Mouse (Mus musculus): Measurements from ENCODE around the gene Map6d1.

Gene Map6d1

GRCm38 (mm10) chr16:20240468-20241414 is at the start of gene Map6d1:
Gene Map6d1 (minus strand): TSS chr16:20241358.
- DNase-seq (ENCODE audit: low read depth, low spot score): peak; percentile 66

DNA sequence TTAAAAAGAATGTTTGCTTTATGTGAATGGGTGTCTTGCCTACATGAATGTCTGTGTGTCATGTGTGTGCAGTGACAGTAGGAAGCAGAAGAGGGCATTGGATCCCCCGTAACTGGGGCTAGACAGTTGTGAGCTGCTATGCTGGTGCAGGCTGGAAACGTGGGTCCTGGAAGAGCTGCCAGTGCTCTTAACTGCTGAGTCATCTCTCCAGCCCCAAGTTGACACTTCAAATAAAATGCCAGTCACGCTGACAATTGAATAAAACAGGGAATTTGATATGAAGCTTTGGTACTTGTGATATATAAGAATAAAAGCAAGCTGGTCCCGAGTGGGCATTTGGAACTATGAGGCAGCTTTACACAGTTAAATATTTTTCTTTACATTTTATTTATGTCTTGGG is 39.1 kb upstream of the Map6d1 start:
- DNase-seq (ENCODE audit: low read depth, low spot score): no peak

DNA sequence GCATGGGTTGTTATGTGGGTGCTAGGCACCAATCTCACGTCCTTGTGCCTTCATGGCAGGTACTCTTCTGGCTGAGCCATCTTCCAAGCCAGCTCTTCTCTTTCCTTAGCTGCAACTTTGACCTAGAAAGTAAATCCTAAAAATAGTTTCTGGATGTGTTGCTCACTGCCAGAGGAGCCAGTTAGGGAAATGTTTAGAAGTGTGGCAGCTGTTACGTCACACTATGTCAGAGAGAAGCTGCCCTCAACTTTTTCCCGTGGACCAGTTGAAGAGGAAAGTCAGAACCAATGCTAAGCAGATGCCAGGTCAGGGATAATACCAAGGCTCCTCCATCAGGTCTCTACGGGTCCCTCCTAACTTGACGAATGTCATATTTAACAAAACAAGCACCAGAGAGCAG is 38.2 kb upstream of the Map6d1 start:
- no peak for DNase-seq (ENCODE audit: low read depth, low spot score)

DNA sequence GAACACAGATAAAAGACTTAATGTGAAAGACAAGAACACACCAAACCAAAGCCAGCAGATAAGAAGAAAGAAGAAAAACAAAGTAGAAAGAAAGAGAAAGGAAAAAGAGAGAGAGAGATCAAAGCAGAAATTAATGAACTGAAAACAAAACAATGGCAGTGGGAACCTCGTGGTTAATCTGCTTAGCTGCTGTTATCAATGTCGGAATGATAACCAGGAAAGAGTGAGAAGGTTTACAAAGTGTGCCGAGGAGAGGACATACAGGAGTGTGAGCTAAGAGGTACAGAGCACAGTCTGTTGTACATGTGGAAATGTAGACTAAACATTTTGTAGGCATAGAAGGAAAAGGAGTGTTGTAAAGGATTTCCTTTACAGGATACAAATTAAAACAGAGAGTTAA is 31.8 kb upstream of the Map6d1 start:
- DNase-seq (ENCODE audit: low read depth, low spot score): no peak

GRCm38 (mm10) chr16:20271339-20271738 is 30.2 kb upstream of the Map6d1 start:
- no peak for DNase-seq (ENCODE audit: low read depth, low spot score)

GRCm38 (mm10) chr16:20265089-20265488 is 23.9 kb upstream of the Map6d1 start:
- DNase-seq (ENCODE audit: low read depth, low spot score): no peak

- DNase-seq (ENCODE audit: low read depth, low spot score): no peak
These were observed 16.8 kb upstream of the Map6d1 start for GRCm38 (mm10) chr16:20257926-20258325.

- DNase-seq (ENCODE audit: low read depth, low spot score): no peak
These were observed 7.5 kb upstream of the Map6d1 start for GRCm38 (mm10) chr16:20248442-20249174.

DNA sequence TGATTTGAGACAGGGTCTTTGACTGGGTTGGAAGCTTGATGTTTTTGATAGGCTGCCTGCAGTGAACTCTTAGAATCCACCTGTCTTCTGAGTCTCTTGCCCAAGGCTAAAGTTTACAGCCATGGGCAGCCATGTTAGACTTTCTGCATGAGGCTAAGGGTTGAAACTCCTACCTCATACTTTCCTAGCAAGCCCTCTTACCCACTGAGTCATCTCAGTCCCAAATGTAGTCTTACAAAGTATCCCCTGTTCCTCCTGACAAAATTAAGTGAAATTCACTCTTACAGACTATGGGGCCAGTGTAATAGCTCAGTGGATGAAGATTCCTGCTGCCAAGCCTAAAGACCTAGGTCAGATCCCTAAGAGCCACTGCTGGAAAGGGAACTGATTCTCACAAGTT is 5.9 kb upstream of the Map6d1 start:
- no peak for DNase-seq (ENCODE audit: low read depth, low spot score)

- no peak for DNase-seq (ENCODE audit: low read depth, low spot score)
These were observed 2.5 kb downstream of the Map6d1 start for GRCm38 (mm10) chr16:20238646-20239045.

- DNase-seq (ENCODE audit: low read depth, low spot score): no peak
These were observed 3.7 kb downstream of the Map6d1 start for GRCm38 (mm10) chr16:20237426-20237825.

DNA sequence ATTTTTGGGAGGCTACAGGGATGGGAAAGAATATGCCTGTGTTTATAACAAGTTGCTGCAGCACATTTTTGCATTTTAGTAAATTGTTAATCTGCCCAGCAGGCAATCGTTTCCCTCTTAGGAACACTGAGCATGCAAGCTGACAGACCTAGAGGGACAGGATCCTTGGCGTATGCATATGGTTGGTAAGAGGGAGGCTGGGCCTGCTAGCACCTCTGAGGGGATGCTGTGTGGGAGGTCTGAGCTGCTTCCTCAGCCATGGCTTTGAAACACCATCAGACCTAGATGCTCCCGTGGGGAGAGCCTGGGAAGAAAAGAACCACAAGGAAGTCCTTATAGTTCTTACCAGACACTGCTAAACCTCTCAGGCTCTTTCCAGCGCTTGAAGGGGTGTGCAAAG is 6.8 kb downstream of the Map6d1 start:
- DNase-seq (ENCODE audit: low read depth, low spot score): no peak

- DNase-seq (ENCODE audit: low read depth, low spot score): no peak
These were observed 13.0 kb downstream of the Map6d1 start for GRCm38 (mm10) chr16:20228167-20228566.

- no peak for DNase-seq (ENCODE audit: low read depth, low spot score)
These were observed 13.7 kb downstream of the Map6d1 start for GRCm38 (mm10) chr16:20227504-20227903.

GRCm38 (mm10) chr16:20226676-20227075 is 14.5 kb downstream of the Map6d1 start:
- no peak for DNase-seq (ENCODE audit: low read depth, low spot score)

GRCm38 (mm10) chr16:20222726-20223125 is 18.4 kb downstream of the Map6d1 start:
- DNase-seq (ENCODE audit: low read depth, low spot score): no peak

GRCm38 (mm10) chr16:20213591-20214226 is 27.4 kb downstream of the Map6d1 start:
- DNase-seq (ENCODE audit: low read depth, low spot score): peak; percentile 58

- DNase-seq (ENCODE audit: low read depth, low spot score): peak; percentile 11
These were observed 41.5 kb downstream of the Map6d1 start for GRCm38 (mm10) chr16:20199501-20200201.

DNA sequence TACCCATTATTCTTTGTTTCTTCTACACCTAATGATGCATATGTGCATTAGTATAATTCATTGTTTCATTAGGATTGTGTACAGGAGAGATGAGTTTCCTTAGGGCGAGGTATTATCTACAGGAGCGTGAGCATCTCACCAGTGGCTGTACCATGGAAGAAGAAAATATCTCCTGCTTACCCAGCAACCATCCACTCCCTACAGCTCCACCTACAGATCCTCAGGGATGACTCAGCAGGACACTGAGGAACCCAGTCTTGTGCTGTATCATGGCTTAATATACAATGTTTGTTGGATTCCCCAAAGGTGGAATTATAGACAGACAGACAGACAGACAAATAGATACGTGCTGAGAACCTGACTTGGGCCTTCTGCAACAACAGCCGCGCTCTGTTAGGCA is 44.2 kb downstream of the Map6d1 start:
- DNase-seq (ENCODE audit: low read depth, low spot score): no peak

GRCm38 (mm10) chr16:20195546-20195945 is 45.6 kb downstream of the Map6d1 start:
- DNase-seq (ENCODE audit: low read depth, low spot score): peak; percentile 42

DNA sequence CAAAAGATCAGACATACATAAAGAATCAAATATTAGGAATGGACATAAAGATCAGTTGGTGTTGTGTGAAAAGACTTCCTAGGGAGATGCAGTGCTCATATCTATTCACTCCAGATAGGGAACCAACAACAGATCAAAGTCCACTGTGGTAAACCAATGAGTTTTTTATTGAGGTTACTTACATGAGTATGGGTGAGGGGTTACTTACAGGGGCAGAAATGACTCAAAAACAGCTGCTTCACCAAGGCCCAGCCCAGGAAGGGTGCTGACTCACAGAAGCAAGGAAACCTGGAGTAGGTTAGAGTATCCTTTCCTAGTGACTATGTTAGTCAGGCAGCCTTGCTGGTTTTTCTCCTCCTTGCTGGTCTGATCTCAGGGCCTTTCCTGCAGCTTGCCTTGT is 49.1 kb downstream of the Map6d1 start:
- DNase-seq (ENCODE audit: low read depth, low spot score): no peak
